Mouse (Mus musculus) E14TG2a.4 (cell line): ENCODE results near the gene Ercc6l2.

ENCODE experiments used
- CTCF ChIP-seq: conservative IDR thresholded peaks from 2 replicates; pipeline ENCODE4 v1.5.1; 2014; ENCODE audit warnings: low read length
- NANOG ChIP-seq: IDR thresholded peaks from 2 replicates; pipeline ENCODE4 v1.6.1; 2014; ENCODE audit warnings: borderline replicate concordance, low read length, mixed read lengths
- POU5F1 ChIP-seq: IDR thresholded peaks from 2 replicates; pipeline ENCODE4 v1.6.1; 2014; ENCODE audit warnings: low read length, borderline replicate concordance

DNA sequence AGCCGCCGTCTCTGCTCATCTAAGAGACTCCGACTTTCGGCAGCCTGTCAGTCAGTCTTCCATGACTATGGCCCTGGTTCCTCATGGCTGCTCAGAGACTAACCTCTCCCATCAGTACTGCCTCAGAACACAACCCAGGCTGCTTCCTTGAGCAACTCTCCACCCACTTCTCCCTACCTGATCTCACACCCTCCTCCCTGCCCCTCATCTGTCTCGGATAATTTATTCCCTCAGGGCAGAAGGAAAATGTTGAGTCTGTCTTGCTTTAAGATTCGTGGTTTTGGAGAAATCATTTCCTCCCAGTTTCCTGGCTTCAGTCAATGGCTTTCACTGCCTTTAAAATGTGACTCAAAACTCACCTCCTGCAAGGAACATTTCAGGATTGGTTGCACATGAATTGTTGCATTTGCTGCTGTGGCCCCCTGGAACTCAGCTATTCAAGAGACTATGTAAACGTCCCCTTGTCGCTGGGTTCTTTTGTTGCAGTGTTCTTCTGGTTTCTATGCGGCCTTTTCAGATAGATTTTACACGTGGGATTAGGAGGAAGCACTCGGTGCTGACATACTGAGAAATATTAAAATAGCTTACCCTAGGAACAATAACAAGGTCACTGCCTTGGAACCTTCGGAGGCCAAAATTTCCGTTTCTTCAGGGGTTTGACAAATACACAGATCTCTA is 129.4 kb downstream of the Ercc6l2 start:
- TF ChIP-seq CTCF = no peak
- TF ChIP-seq NANOG = no peak
- TF ChIP-seq POU5F1 = no peak
